Mouse (Mus musculus) MEL (cell line): Measurements from ENCODE around the gene Limk1. TPM values are rescaled to one million over a fixed set of nuclear protein-coding genes. Genes with fewer than 3 reads are reported as not detected.

Experiments used
- DNase-seq: peaks from one replicate; pipeline ENCODE4 v3.0.0; 2011; ENCODE audit warnings: low read depth, low spot score
- H3K27ac ChIP-seq: 2 replicates; pipeline ENCODE4 v1.5.1; 2012; ENCODE audit warnings: low read depth, mild to moderate bottlenecking, control low read depth, low read length, moderate library complexity; ENCODE audit not compliant: control insufficient read depth
- H3K27me3 ChIP-seq, 2 experiments: fragments of 150-350 bp in 1 of 2; sonication (generic) in 1 of 2; 2 replicates each; pipeline ENCODE4 v1.6.1; 2012; ENCODE audit warnings: low read length in 2 of 2, mild to moderate bottlenecking in 2 of 2, improper control_type of control experiment in 1 of 2, moderate library complexity in 1 of 2; ENCODE audit not compliant: insufficient read depth in 2 of 2, control insufficient read depth in 1 of 2
- H3K36me3 ChIP-seq, 2 experiments: 2 replicates each; pipeline ENCODE4 v1.6.1; 2012 to 2014; ENCODE audit warnings: low read length in 2 of 2, improper control_type of control experiment in 1 of 2, inconsistent platforms in 1 of 2, mild to moderate bottlenecking in 1 of 2; ENCODE audit not compliant: insufficient read depth in 2 of 2, control insufficient read depth in 1 of 2
- H3K4me1 ChIP-seq, 2 experiments: fragments of 150-350 bp in 1 of 2; sonication (generic) in 1 of 2; 2 replicates each; pipeline ENCODE4 v1.6.1; 2012; ENCODE audit warnings: low read length in 2 of 2, improper control_type of control experiment in 1 of 2, mild to moderate bottlenecking in 1 of 2; ENCODE audit not compliant: insufficient read depth in 2 of 2, control insufficient read depth in 1 of 2
- H3K4me3 ChIP-seq, 2 experiments: fragments of 150-350 bp in 1 of 2; sonication (generic) in 1 of 2; 2 replicates each; pipeline ENCODE4 v1.5.1; 2012; ENCODE audit warnings: low read depth in 2 of 2, low read length in 2 of 2, mild to moderate bottlenecking in 2 of 2, moderate library complexity in 2 of 2, control low read depth in 1 of 2, improper control_type of control experiment in 1 of 2; ENCODE audit not compliant: control insufficient read depth in 1 of 2, insufficient read depth in 1 of 2
- H3K79me2 ChIP-seq: 2 replicates; pipeline ENCODE4 v1.6.1; 2012; ENCODE audit warnings: mild to moderate bottlenecking, low read length, moderate library complexity; ENCODE audit not compliant: control insufficient read depth, poor library complexity, insufficient read depth
- H3K9ac ChIP-seq: 2 replicates; pipeline ENCODE4 v1.6.1; 2012; ENCODE audit warnings: low read depth, mild to moderate bottlenecking, control low read depth, low read length, moderate library complexity; ENCODE audit not compliant: control insufficient read depth, poor library complexity, severe bottlenecking
- H3K9me3 ChIP-seq: fragments of 150-350 bp; sonication (generic); replicated peaks from 2 replicates; pipeline ENCODE4 v1.6.1; 2012; ENCODE audit warnings: mild to moderate bottlenecking, low read length, improper control_type of control experiment, moderate library complexity; ENCODE audit not compliant: insufficient read depth
- CHD2 ChIP-seq: IDR thresholded peaks from 2 replicates; pipeline ENCODE4 v1.6.1; 2011; ENCODE audit warnings: low read length, improper control_type of control experiment
- E2F4 ChIP-seq: IDR thresholded peaks from 2 replicates; pipeline ENCODE4 v1.6.1; 2011; ENCODE audit warnings: low read depth, low read length, improper control_type of control experiment, borderline replicate concordance
- MAFK ChIP-seq: IDR thresholded peaks from 2 replicates; pipeline ENCODE4 v1.6.1; 2011; ENCODE audit warnings: low read depth, mild to moderate bottlenecking, low read length, improper control_type of control experiment, borderline replicate concordance
- MEF2A ChIP-seq: IDR thresholded peaks from 2 replicates; pipeline ENCODE4 v1.6.1; 2014; ENCODE audit warnings: low read depth, mild to moderate bottlenecking, inconsistent platforms, low read length, improper control_type of control experiment; ENCODE audit not compliant: poor library complexity, insufficient replicate concordance, severe bottlenecking; ENCODE audit errors: extremely low read depth
- MXI1 ChIP-seq: IDR thresholded peaks from 2 replicates; pipeline ENCODE4 v1.6.1; 2011; ENCODE audit warnings: mild to moderate bottlenecking, low read depth, low read length, improper control_type of control experiment
- MYB ChIP-seq: IDR thresholded peaks from 2 replicates; pipeline ENCODE4 v1.6.1; 2011; ENCODE audit warnings: mild to moderate bottlenecking, low read depth, low read length, improper control_type of control experiment
- NELFE ChIP-seq: IDR thresholded peaks from 2 replicates; pipeline ENCODE4 v1.6.1; 2011; ENCODE audit warnings: low read depth, low read length, improper control_type of control experiment
- NRF1 ChIP-seq: IDR thresholded peaks from 2 replicates; pipeline ENCODE4 v1.6.1; 2014; ENCODE audit warnings: low read depth, mild to moderate bottlenecking, inconsistent platforms, low read length, improper control_type of control experiment, moderate library complexity; ENCODE audit not compliant: poor library complexity, insufficient read depth, severe bottlenecking
- POLR2AphosphoS2 ChIP-seq: IDR thresholded peaks from 2 replicates; pipeline ENCODE4 v1.6.1; 2011; ENCODE audit warnings: low read length, improper control_type of control experiment
- RAD21 ChIP-seq: IDR thresholded peaks from 2 replicates; pipeline ENCODE4 v1.6.1; 2011; ENCODE audit warnings: mild to moderate bottlenecking, low read depth, low read length, improper control_type of control experiment
- RCOR1 ChIP-seq: IDR thresholded peaks from 2 replicates; pipeline ENCODE4 v1.6.1; 2012; ENCODE audit warnings: low read depth, mild to moderate bottlenecking, inconsistent platforms, low read length, improper control_type of control experiment
- TCF12 ChIP-seq: IDR thresholded peaks from 2 replicates; pipeline ENCODE4 v1.6.1; 2014; ENCODE audit warnings: low read depth, mild to moderate bottlenecking, inconsistent platforms, low read length, improper control_type of control experiment, moderate library complexity
- USF1 ChIP-seq: IDR thresholded peaks from 2 replicates; pipeline ENCODE4 v1.6.1; 2014; ENCODE audit warnings: low read depth, mild to moderate bottlenecking, inconsistent platforms, low read length, improper control_type of control experiment, moderate library complexity
- USF2 ChIP-seq, 2 experiments: IDR thresholded peaks; 2 replicates each; pipeline ENCODE4 v1.6.1; 2011 to 2012; ENCODE audit warnings: improper control_type of control experiment in 2 of 2, low read length in 2 of 2, borderline replicate concordance in 1 of 2, inconsistent platforms in 1 of 2, low read depth in 1 of 2, mild to moderate bottlenecking in 1 of 2; ENCODE audit not compliant: insufficient read depth in 1 of 2
- ZC3H11A ChIP-seq: IDR thresholded peaks from 2 replicates; pipeline ENCODE4 v1.6.1; 2012; ENCODE audit warnings: low read depth, mild to moderate bottlenecking, inconsistent platforms, low read length, improper control_type of control experiment
- ZMIZ1 ChIP-seq: IDR thresholded peaks from 2 replicates; pipeline ENCODE4 v1.6.1; 2012; ENCODE audit warnings: low read depth, mild to moderate bottlenecking, inconsistent platforms, low read length, improper control_type of control experiment, moderate library complexity
- ZNF384 ChIP-seq: IDR thresholded peaks from 2 replicates; pipeline ENCODE4 v1.6.1; 2012; ENCODE audit warnings: low read depth, mild to moderate bottlenecking, inconsistent platforms, low read length, improper control_type of control experiment
- polyA plus RNA-seq, 2 experiments: library from polyadenylated mRNA; stranded (reverse) in 1 of 2; unstranded in 1 of 2; fragments of >175 nt in 1 of 2; fragments of >200 nt in 1 of 2; gene quantifications; 2 replicates each; pipeline versions ENCODE4 v1.2.1 to v1.2.4; 2012; ENCODE audit warnings: low replicate concordance in 2 of 2, low read depth in 1 of 2; ENCODE audit not compliant: insufficient read length in 2 of 2, insufficient read depth in 1 of 2, missing spikeins in 1 of 2
- total RNA-seq: library from RNA; depleted of rRNA; stranded (reverse); fragments of 300-350 nt; gene quantifications from 2 replicates; pipeline ENCODE4 v1.2.3, GENCODE M21; 2012

Gene Limk1
- total and polyA plus RNA-seq, 3 experiments = 7.3 to 14.8 TPM; not detected in 1

DNA sequence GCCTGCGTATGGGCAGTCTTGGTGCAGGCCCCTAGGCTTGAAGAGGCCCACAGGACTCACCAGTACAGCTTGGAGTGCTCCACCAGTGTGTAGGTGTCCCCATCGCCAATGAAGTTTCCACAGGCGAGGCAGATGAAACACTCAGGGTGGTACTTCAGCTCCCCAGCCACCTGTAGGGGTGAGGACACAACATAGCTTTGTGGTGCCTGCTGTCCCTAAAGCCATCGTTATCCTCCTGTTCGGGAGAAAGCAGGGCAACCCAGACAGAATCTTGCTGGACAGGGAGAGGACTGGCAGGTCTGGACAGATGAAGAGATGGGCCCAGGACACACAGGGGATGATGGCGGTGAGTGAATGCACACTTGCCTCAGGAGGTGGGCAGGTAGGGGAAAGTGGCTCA lies 15.8 kb downstream of the Limk1 start:
- H3K9ac ChIP-seq = no peak overlapping the region
- TF ChIP-seq NRF1 = no peak
- TF ChIP-seq ZC3H11A = no peak
- no peak for TF ChIP-seq USF2 (IDR thresholded peaks at IDR 0.05; ENCODE audit: borderline replicate concordance in 1 of 2, insufficient read depth in 1 of 2, low read depth in 1 of 2, low read length in 2 of 2)
- no peak for TF ChIP-seq ZMIZ1
- TF ChIP-seq NELFE = no peak
- TF ChIP-seq ZNF384 = no peak
- TF ChIP-seq TCF12 = no peak
- H3K27me3 ChIP-seq = no peaks in the 10 kb centered on the region
- H3K4me1 ChIP-seq = peaks cover 0 to 6% of the 10 kb centered on the region in 2 experiments; a peak in 1 of 4 replicates
- no peaks in the 10 kb centered on the region for H3K79me2 ChIP-seq
- H3K36me3 ChIP-seq = no peaks in the 10 kb centered on the region
- no peak for DNase-seq
- H3K9me3 ChIP-seq = no peaks in the 10 kb centered on the region
- H3K27ac ChIP-seq = no peak overlapping the region
- no peak overlapping the region for H3K4me3 ChIP-seq

DNA sequence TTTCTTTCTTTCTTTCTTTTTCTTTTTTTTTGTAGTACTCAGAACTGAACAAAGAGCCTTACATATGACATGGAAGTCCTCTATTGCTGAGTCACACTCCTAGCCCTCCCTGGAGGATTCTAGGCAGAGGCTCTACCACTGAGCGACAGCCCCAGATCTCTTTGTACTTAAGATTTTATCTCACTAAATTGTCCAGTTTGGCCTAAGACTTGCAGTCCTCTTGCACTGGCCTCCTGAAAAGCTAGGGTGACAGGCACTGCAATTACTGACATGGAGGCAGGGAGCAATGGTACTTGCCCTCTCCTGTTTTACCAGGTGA lies 16.2 kb downstream of the Limk1 start:
- DNase-seq = no peak
- Histone ChIP-seq H3K9ac (no peak overlapping the region), H3K79me2 (no peaks in the 10 kb centered on the region), H3K4me3 (no peak overlapping the region), H3K36me3 (no peaks in the 10 kb centered on the region), H3K4me1 (peaks cover 0 to 6% of the 10 kb centered on the region in 2 experiments; a peak in 1 of 4 replicates), H3K9me3 (no peaks in the 10 kb centered on the region), H3K27ac (no peak overlapping the region), H3K27me3 (no peaks in the 10 kb centered on the region)
- TF ChIP-seq RAD21 (no peak), POLR2AphosphoS2 (no peak), USF1 (no peak), MEF2A (no peak), MAFK (no peak), MXI1 (no peak), MYB (no peak), ZMIZ1 (no peak), CHD2 (no peak), E2F4 (no peak), RCOR1 (no peak)
